Comparison of ENCODE assay signal across 25 mouse cellular contexts in genomic region chr5:66800977-66801376, GRCm38 (mm10). TPM values are rescaled to one million over a fixed set of nuclear protein-coding genes. Genes with fewer than 3 reads are reported as not detected.
DNase-seq lines count a peak whose midpoint lies in the region; ATAC-seq and TF ChIP-seq lines count a peak whose summit lies in the region.
"Had no signal": no experiment of that assay in that cellular context is flagged by ENCODE, and none has a peak within 500 bp of the region (broad histone marks: within the 10 kb centered on the region; RNA-seq: fewer than 3 reads in every experiment).

No protein-coding gene starts in this region.

- no peak for TF ChIP-seq CTCF in midbrain, postnatal 0 days (IDR thresholded peaks at IDR 0.05)
- TF ChIP-seq CTCF in lung, postnatal 0 days (IDR thresholded peaks at IDR 0.05) = no peak
- no peak for TF ChIP-seq CTCF in forebrain, postnatal 0 days (IDR thresholded peaks at IDR 0.05; ENCODE audit: low read depth)

- DNase-seq in hindbrain, embryonic 10.5 days (ENCODE audit: low spot score) = no peak
- DNase-seq in midbrain, embryonic 10.5 days (ENCODE audit: low spot score) = no peak
- DNase-seq in midbrain, postnatal 0 days (ENCODE audit: low spot score) = no peak
- DNase-seq in lung, postnatal 0 days (ENCODE audit: low spot score) = peak; percentile 60
- no peak for DNase-seq in forebrain, postnatal 0 days
- no peak for DNase-seq in thymus, postnatal 4 days
- DNase-seq: B cell, adult 2 months; cerebellum, adult 9-10 months; gastrocnemius, postnatal 36 days; kidney, adult 11 months; liver; right cerebral cortex, postnatal 25 days; spleen, adult 18-20 months had no signal

- 88% methylated on average over 6 of the region's 6 CpGs for WGBS in hindbrain, embryonic 10.5 days
- WGBS in hindbrain, embryonic 16.5 days = 74% methylated on average over 6 of the region's 6 CpGs
- WGBS in midbrain, embryonic 10.5 days = 88% methylated on average over 6 of the region's 6 CpGs
- WGBS in midbrain, postnatal 0 days = 72% methylated on average over 6 of the region's 6 CpGs
- WGBS in lung, postnatal 0 days = 48% methylated on average over 6 of the region's 6 CpGs
- WGBS in forebrain, postnatal 0 days = 76% methylated on average over 6 of the region's 6 CpGs

- peak overlapping the region; percentile 68; the same call in 1 of the 2 replicates for H3K27ac ChIP-seq in hindbrain, embryonic 10.5 days
- H3K27ac ChIP-seq in hindbrain, embryonic 16.5 days (ENCODE audit: low read depth, low read length) = no peak overlapping the region
- peak overlapping the region; percentile 67; the same call in 1 of the 2 replicates for H3K27ac ChIP-seq in midbrain, embryonic 10.5 days (replicated peaks)
- H3K27ac ChIP-seq in midbrain, postnatal 0 days (ENCODE audit: low read depth, low read length) = no peak overlapping the region
- peak overlapping the region; percentile 23; the same call in 1 of the 2 replicates for H3K27ac ChIP-seq in lung, postnatal 0 days (ENCODE audit: low read length)
- H3K27ac ChIP-seq in forebrain, postnatal 0 days (ENCODE audit: low read depth, low read length) = no peak overlapping the region
- H3K27ac ChIP-seq: kidney, postnatal 0 days; limb, embryonic 10.5 days; liver, embryonic 15.5 days had no signal

- TF ChIP-seq EP300 in lung, postnatal 0 days (IDR thresholded peaks at IDR 0.05) = no peak

- H3K4me2 ChIP-seq in hindbrain, embryonic 16.5 days (ENCODE audit: low read length) = no peak overlapping the region
- H3K4me2 ChIP-seq in midbrain, postnatal 0 days (ENCODE audit: low read depth, low read length, poor library complexity, severe bottlenecking) = no peak overlapping the region
- H3K4me2 ChIP-seq in lung, postnatal 0 days (replicated peaks; ENCODE audit: low read depth, low read length) = no peak overlapping the region
- no peak overlapping the region for H3K4me2 ChIP-seq in forebrain, postnatal 0 days (ENCODE audit: low read depth)
- H3K4me2 ChIP-seq: liver, embryonic 15.5 days; midbrain, embryonic 12.5 days had no signal

- H3K27me3 ChIP-seq in hindbrain, embryonic 10.5 days (ENCODE audit: insufficient read depth, poor library complexity, severe bottlenecking) = no peaks in the 10 kb centered on the region
- no peaks in the 10 kb centered on the region for H3K27me3 ChIP-seq in hindbrain, embryonic 16.5 days (replicated peaks; ENCODE audit: control insufficient read depth, insufficient read depth, low read length)
- H3K27me3 ChIP-seq in midbrain, embryonic 10.5 days (ENCODE audit: low read depth, poor library complexity, severe bottlenecking) = no peaks in the 10 kb centered on the region; the same call in 1 of the 2 replicates
- no peaks in the 10 kb centered on the region for H3K27me3 ChIP-seq in midbrain, postnatal 0 days (ENCODE audit: insufficient read depth, low read length)
- no peaks in the 10 kb centered on the region for H3K27me3 ChIP-seq in lung, postnatal 0 days (replicated peaks; ENCODE audit: insufficient read depth, low read length)
- H3K27me3 ChIP-seq in forebrain, postnatal 0 days (ENCODE audit: insufficient read depth, low read length) = no peaks in the 10 kb centered on the region
- H3K27me3 ChIP-seq: CH12.LX; liver, embryonic 15.5 days; midbrain, embryonic 12.5 days; Patski had no signal

- no peak overlapping the region for H3K4me3 ChIP-seq in hindbrain, embryonic 10.5 days
- H3K4me3 ChIP-seq in hindbrain, embryonic 16.5 days (ENCODE audit: low read length) = no peak overlapping the region
- H3K4me3 ChIP-seq in midbrain, embryonic 10.5 days = no peak overlapping the region
- H3K4me3 ChIP-seq in midbrain, postnatal 0 days (ENCODE audit: low read depth, low read length) = no peak overlapping the region
- no peak overlapping the region for H3K4me3 ChIP-seq in lung, postnatal 0 days (ENCODE audit: low read depth, low read length)
- no peak overlapping the region for H3K4me3 ChIP-seq in forebrain, postnatal 0 days (ENCODE audit: low read depth, low read length)
- H3K4me3 ChIP-seq: forebrain, embryonic 10.5 days; limb, embryonic 10.5 days; liver, embryonic 15.5 days; midbrain, embryonic 12.5 days had no signal

- no peak overlapping the region for H3K9ac ChIP-seq in hindbrain, embryonic 16.5 days (ENCODE audit: low read depth, low read length)
- H3K9ac ChIP-seq in midbrain, postnatal 0 days (replicated peaks; ENCODE audit: low read length, poor library complexity, severe bottlenecking) = no peak overlapping the region
- H3K9ac ChIP-seq in lung, postnatal 0 days (replicated peaks; ENCODE audit: low read depth) = no peak overlapping the region
- H3K9ac ChIP-seq in forebrain, postnatal 0 days = no peak overlapping the region
- H3K9ac ChIP-seq: liver, embryonic 15.5 days; midbrain, embryonic 12.5 days had no signal

- H3K9me3 ChIP-seq in hindbrain, embryonic 10.5 days = no peaks in the 10 kb centered on the region
- H3K9me3 ChIP-seq in hindbrain, embryonic 16.5 days (ENCODE audit: control insufficient read depth, low read length) = no peaks in the 10 kb centered on the region
- H3K9me3 ChIP-seq in midbrain, embryonic 10.5 days (replicated peaks) = no peaks in the 10 kb centered on the region
- H3K9me3 ChIP-seq in midbrain, postnatal 0 days (ENCODE audit: low read length) = no peaks in the 10 kb centered on the region
- H3K9me3 ChIP-seq in lung, postnatal 0 days (ENCODE audit: low read length) = no peaks in the 10 kb centered on the region
- H3K9me3 ChIP-seq in forebrain, postnatal 0 days (ENCODE audit: low read length) = no peaks in the 10 kb centered on the region
- H3K9me3 ChIP-seq: forebrain, embryonic 10.5 days; limb, embryonic 10.5 days; liver, embryonic 15.5 days; midbrain, embryonic 12.5 days had no signal

- H3K36me3 ChIP-seq in hindbrain, embryonic 10.5 days = no peaks in the 10 kb centered on the region
- H3K36me3 ChIP-seq in hindbrain, embryonic 16.5 days (ENCODE audit: control insufficient read depth, insufficient read depth, low read length) = no peaks in the 10 kb centered on the region
- H3K36me3 ChIP-seq in midbrain, embryonic 10.5 days = no peaks in the 10 kb centered on the region
- H3K36me3 ChIP-seq in midbrain, postnatal 0 days (ENCODE audit: insufficient read depth, low read length) = no peaks in the 10 kb centered on the region
- H3K36me3 ChIP-seq in lung, postnatal 0 days (ENCODE audit: insufficient read depth, low read length) = no peaks in the 10 kb centered on the region
- H3K36me3 ChIP-seq in forebrain, postnatal 0 days (ENCODE audit: insufficient read depth) = no peaks in the 10 kb centered on the region
- H3K36me3 ChIP-seq: forebrain, embryonic 10.5 days; G1E; limb, embryonic 10.5 days; liver, embryonic 15.5 days; midbrain, embryonic 12.5 days had no signal

- H3K4me1 ChIP-seq in hindbrain, embryonic 10.5 days (replicated peaks) = peaks cover 51% of the 10 kb centered on the region
- peaks cover 30% of the 10 kb centered on the region for H3K4me1 ChIP-seq in hindbrain, embryonic 16.5 days (ENCODE audit: control insufficient read depth, insufficient read depth, low read depth, low read length)
- H3K4me1 ChIP-seq in midbrain, embryonic 10.5 days = peaks cover 64% of the 10 kb centered on the region
- peaks cover 16% of the 10 kb centered on the region for H3K4me1 ChIP-seq in midbrain, postnatal 0 days (ENCODE audit: insufficient read depth, low read length)
- peaks cover 33% of the 10 kb centered on the region; the same call in 1 of the 2 replicates for H3K4me1 ChIP-seq in lung, postnatal 0 days (ENCODE audit: insufficient read depth, low read depth, low read length)
- 0 out of 2 replicates have a peak, but pooled peaks cover 4% of the 10 kb centered on the region for H3K4me1 ChIP-seq in forebrain, postnatal 0 days (ENCODE audit: insufficient read depth)
- H3K4me1 ChIP-seq: liver, embryonic 15.5 days had no signal

- ATAC-seq in hindbrain, embryonic 16.5 days = no peak
- ATAC-seq in midbrain, postnatal 0 days (ENCODE audit: low FRiP score) = no peak
- 0 out of 2 replicates have a peak, but pooled peaks have one; percentile 10 for ATAC-seq in lung, postnatal 0 days
- ATAC-seq in forebrain, postnatal 0 days = no peak
- ATAC-seq: forebrain, embryonic 16.5 days; Patski had no signal

RNA-seq across cellular contexts. Expression of gene Limch1, which starts 55.4 kb away (rescaled TPM):
- 49.0 and 49.2 TPM in 2 replicates for polyA plus RNA-seq in hindbrain, embryonic 10.5 days (2016; fragmentation: Nextera tagmentation; extraction: Ambion mirVana)
- 48.4 and 50.1 TPM in 2 replicates for polyA plus RNA-seq in hindbrain, embryonic 16.5 days (2015; fragmentation: Nextera tagmentation; extraction: Ambion mirVana)
- 33.2 and 37.2 TPM in 2 replicates for polyA plus RNA-seq in midbrain, embryonic 10.5 days (2016; fragmentation: Nextera tagmentation; extraction: Ambion mirVana)
- total RNA-seq in midbrain, postnatal 0 days (2014; rRNA removed) = 97.8 and 119 TPM in 2 replicates
- polyA plus RNA-seq in midbrain, postnatal 0 days (2015; fragmentation: Nextera tagmentation; extraction: Ambion mirVana) = 46.6 and 46.7 TPM in 2 replicates
- polyA plus RNA-seq in lung, postnatal 0 days (2015; fragmentation: Nextera tagmentation; extraction: Ambion mirVana) = 368 and 398 TPM in 2 replicates
- total RNA-seq in forebrain, postnatal 0 days (2014; rRNA removed) = 114 and 133 TPM in 2 replicates
- polyA plus RNA-seq in forebrain, postnatal 0 days (2015; fragmentation: Nextera tagmentation; extraction: Ambion mirVana) = 49.5 and 62.8 TPM in 2 replicates
- total RNA-seq: megakaryocyte progenitor cell, adult 5-6 weeks; monocyte, adult 5-6 weeks had no signal
- polyA plus RNA-seq: G1E had no signal

Comparison
In these comparisons a context has a peak if more than half of its experiments do, and no peak if none do; other contexts are left out.
1. H3K27ac ChIP-seq: peak in hindbrain, embryonic 10.5 days (single experiment), midbrain, embryonic 10.5 days (single experiment) and lung, postnatal 0 days (single experiment); none in hindbrain, embryonic 16.5 days (single experiment), midbrain, postnatal 0 days (single experiment) and forebrain, postnatal 0 days (single experiment).